Mouse (Mus musculus) hematopoietic stem cell, adult 5-6 weeks (primary cell): ENCODE measurements around the gene Fbxo8. TPM values are rescaled to one million over a fixed set of nuclear protein-coding genes. Genes with fewer than 3 reads are reported as not detected.

Source experiments
- ATAC-seq, 2 experiments: fragments of 125-278 bp in 1 of 2; replicated peaks in 1 of 2; 2 replicates each; pipeline ENCODE4 v1.8.0; 2016 to 2017; ENCODE audit warnings: inconsistent platforms in 2 of 2, mild to moderate bottlenecking in 2 of 2, moderate number of reproducible peaks in 2 of 2, low read depth in 1 of 2, moderate TSS enrichment in 1 of 2; ENCODE audit not compliant: low FRiP score in 2 of 2, poor library complexity in 2 of 2, severe bottlenecking in 2 of 2, insufficient read depth in 1 of 2, low TSS enrichment in 1 of 2
- total RNA-seq: library from RNA; stranded (forward); fragments of 172-1452, 232-1000 nt; gene quantifications from 2 replicates; pipeline ENCODE4 v1.2.3, GENCODE M21; 2017

The Fbxo8 gene
- 10.8 and 11.0 TPM in 2 replicates for total RNA-seq

GRCm38 (mm10) chr8:56550558-56551360, at the start of gene Fbxo8, which contains the start of gene Cep44:
Gene Fbxo8, plus strand, starts transcription at chr8:56551090.
Gene Cep44, minus strand, starts transcription at chr8:56551047.
- ATAC-seq = peak; percentile 60 to 75

- no peak for ATAC-seq
These were observed 49.0 kb upstream of the Fbxo8 start for GRCm38 (mm10) chr8:56501911-56502310.

- no peak for ATAC-seq
These were observed 42.5 kb upstream of the Fbxo8 start for GRCm38 (mm10) chr8:56508318-56508951.

- no peak for ATAC-seq
These were observed 41.9 kb upstream of the Fbxo8 start for GRCm38 (mm10) chr8:56508952-56509479.

GRCm38 (mm10) chr8:56518848-56519247, 32.0 kb upstream of the Fbxo8 start:
- no peak for ATAC-seq

- ATAC-seq = no peak
These were observed 30.6 kb upstream of the Fbxo8 start for GRCm38 (mm10) chr8:56520249-56520648.

- ATAC-seq = 0 out of 4 replicates have a peak, but pooled peaks of 1 of the 2 experiments have one; percentile 25
These were observed 29.8 kb upstream of the Fbxo8 start for GRCm38 (mm10) chr8:56521051-56521450.

- ATAC-seq = no peak
These were observed 22.0 kb upstream of the Fbxo8 start for GRCm38 (mm10) chr8:56528869-56529268.

- peak in 1 of 2 experiments; percentile 62; a peak in 1 of 4 replicates for ATAC-seq
These were observed 20.5 kb upstream of the Fbxo8 start for GRCm38 (mm10) chr8:56530359-56530758.

- no peak for ATAC-seq
These were observed 10.2 kb upstream of the Fbxo8 start for GRCm38 (mm10) chr8:56540706-56541105.

- no peak for ATAC-seq
These were observed 3.0 kb upstream of the Fbxo8 start for GRCm38 (mm10) chr8:56547866-56548265.

- ATAC-seq = peak; percentile 93 to 98
These were observed 517 bp downstream of the Fbxo8 start for GRCm38 (mm10) chr8:56551361-56551852.

- no peak for ATAC-seq
These were observed 1.2 kb downstream of the Fbxo8 start for GRCm38 (mm10) chr8:56552045-56552444.

GRCm38 (mm10) chr8:56552551-56553103, 1.7 kb downstream of the Fbxo8 start:
- ATAC-seq = no peak

- ATAC-seq = no peak
These were observed 13.6 kb downstream of the Fbxo8 start for GRCm38 (mm10) chr8:56564399-56565047.

- no peak for ATAC-seq
These were observed 16.0 kb downstream of the Fbxo8 start for GRCm38 (mm10) chr8:56566856-56567255.

- no peak for ATAC-seq
These were observed 30.0 kb downstream of the Fbxo8 start for GRCm38 (mm10) chr8:56580918-56581317.
